Comparison of ENCODE assay signal across 8 mouse cellular contexts in the genomic region with DNA sequence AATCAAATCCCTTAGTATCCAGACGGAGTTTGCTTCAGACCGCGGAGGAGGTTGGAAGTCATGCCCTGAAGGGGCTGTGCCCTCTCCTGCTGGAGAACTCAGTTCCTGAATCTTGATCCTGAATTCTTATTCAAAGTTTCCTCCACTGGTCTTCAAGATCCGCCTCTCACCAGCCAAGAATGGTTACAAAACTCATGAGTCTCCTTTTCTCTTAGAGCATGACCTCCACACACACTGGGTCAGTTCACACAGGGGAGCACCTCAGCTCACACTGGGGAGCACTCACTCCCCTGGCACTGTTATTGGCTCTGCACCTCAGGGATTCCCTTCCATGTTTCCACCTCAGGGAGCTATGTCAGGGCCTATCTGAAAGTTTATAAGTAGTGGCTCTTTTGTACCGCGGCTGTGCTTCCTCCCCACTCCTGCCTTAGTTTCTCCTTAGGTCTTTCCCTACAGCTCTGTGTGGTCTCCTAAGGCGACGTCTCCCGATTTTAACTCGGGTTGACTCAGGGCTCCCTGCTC. TPM values are rescaled to one million over a fixed set of nuclear protein-coding genes. Genes with fewer than 3 reads are reported as not detected.
DNase-seq lines count a peak whose midpoint lies in the region; ATAC-seq and TF ChIP-seq lines count a peak whose summit lies in the region.

No protein-coding gene starts in this region.

- in situ Hi-C loops in CH12.LX (cut with MboI; ENCODE audit: low pct_ligation_motif_present, low pct_unique_long_range_greater_than_20kb, low sequenced_read_pairs) = loop anchor here (10.0 kb wide), 1 partner anchor 130 kb away; no protein-coding TSS in a partner anchor

- H3K4me1 ChIP-seq in CH12.LX (ENCODE audit: control insufficient read depth in 1 of 2, insufficient read depth in 2 of 2) = peaks cover 0 to 21% of the 10 kb centered on the region in 2 experiments; a peak in 2 of 4 replicates
- H3K4me1 ChIP-seq in heart, embryonic 15.5 days (replicated peaks) = peaks cover 46% of the 10 kb centered on the region
- peaks cover 29% of the 10 kb centered on the region for H3K4me1 ChIP-seq in liver, embryonic 16.5 days (ENCODE audit: control insufficient read depth, low read depth, low read length)

- dilution Hi-C loops in CH12.LX (cut with MboI; ENCODE audit: extremely low pct_ligation_motif_present, extremely low pct_unique_long_range_greater_than_20kb, low sequenced_read_pairs) = no loop called here

- no peaks in the 10 kb centered on the region for H3K27me3 ChIP-seq in CH12.LX (replicated peaks)
- H3K27me3 ChIP-seq in heart, embryonic 15.5 days = no peaks in the 10 kb centered on the region
- peaks cover 59% of the 10 kb centered on the region for H3K27me3 ChIP-seq in liver, embryonic 16.5 days (ENCODE audit: control insufficient read depth, insufficient read depth, low read depth, low read length)

- H3K9me3 ChIP-seq in CH12.LX (replicated peaks; ENCODE audit: low read length) = no peaks in the 10 kb centered on the region
- H3K9me3 ChIP-seq in heart, embryonic 15.5 days (replicated peaks) = no peaks in the 10 kb centered on the region
- H3K9me3 ChIP-seq in liver, embryonic 16.5 days (replicated peaks; ENCODE audit: control insufficient read depth, low read length) = no peaks in the 10 kb centered on the region

- peak overlapping the region in 1 of 3 experiments; percentile 63 for H3K4me3 ChIP-seq in CH12.LX (replicated peaks in 1 of 3; ENCODE audit: low read depth in 2 of 3, low read length in 2 of 3, poor library complexity in 1 of 3)
- peak overlapping the region; percentile 77 for H3K4me3 ChIP-seq in heart, embryonic 15.5 days
- peak overlapping the region; percentile 57 for H3K4me3 ChIP-seq in liver, embryonic 16.5 days (ENCODE audit: low read depth, low read length)

- no peak overlapping the region for H3K27ac ChIP-seq in CH12.LX (ENCODE audit: insufficient read depth, low read depth)
- peak overlapping the region; percentile 99 for H3K27ac ChIP-seq in heart, embryonic 15.5 days
- H3K27ac ChIP-seq in liver, embryonic 16.5 days (ENCODE audit: low read length) = peak overlapping the region; percentile 78; the same call in 1 of the 2 replicates

- no peak for DNase-seq in CH12.LX (ENCODE audit: extremely low read depth)
- DNase-seq in ES-CJ7 (ENCODE audit: low read depth, low spot score) = peak; percentile 61
- no peak for DNase-seq in embryo, embryonic 10.5 days (ENCODE audit: low spot score)
- no peak for DNase-seq in retina, embryonic 14.5 days (ENCODE audit: low spot score)
- no peak for DNase-seq in thymus, postnatal 14 days

- H3K36me3 ChIP-seq in CH12.LX (replicated peaks in 1 of 2; ENCODE audit: control insufficient read depth in 1 of 2, insufficient read depth in 1 of 2, low read length in 1 of 2) = peaks cover 0 to 1% of the 10 kb centered on the region in 2 experiments
- no peaks in the 10 kb centered on the region for H3K36me3 ChIP-seq in heart, embryonic 15.5 days
- no peaks in the 10 kb centered on the region for H3K36me3 ChIP-seq in liver, embryonic 16.5 days (ENCODE audit: control insufficient read depth, insufficient read depth)

- no peak for TF ChIP-seq POLR2A in CH12.LX (IDR thresholded peaks at IDR 0.05; ENCODE audit: low read depth, low read length)

- TF ChIP-seq EP300 in CH12.LX (IDR thresholded peaks at IDR 0.05; ENCODE audit: low read length) = no peak

- 30% methylated on average over 10 of the region's 10 CpGs for WGBS in heart, embryonic 15.5 days
- WGBS in liver, embryonic 16.5 days (ENCODE audit: insufficient replicate concordance) = 33% methylated on average over 10 of the region's 10 CpGs

- no peak for TF ChIP-seq CTCF in CH12.LX (conservative IDR thresholded peaks at IDR 0.05 in 1 of 2, IDR thresholded peaks at IDR 0.05 in 1 of 2; ENCODE audit: low read depth in 2 of 2, low read length in 2 of 2)

- H3K4me2 ChIP-seq in CH12.LX (ENCODE audit: insufficient read depth, low read depth, poor library complexity, severe bottlenecking) = peak overlapping the region; percentile 91
- H3K4me2 ChIP-seq in heart, embryonic 15.5 days = peak overlapping the region; percentile 94
- H3K4me2 ChIP-seq in liver, embryonic 16.5 days (ENCODE audit: low read depth, low read length) = peak overlapping the region; percentile 79

- no peak overlapping the region; the same call in 1 of the 2 replicates for H3K9ac ChIP-seq in CH12.LX (ENCODE audit: insufficient read depth, low read depth)
- H3K9ac ChIP-seq in heart, embryonic 15.5 days = peak overlapping the region; percentile 81
- no peak overlapping the region for H3K9ac ChIP-seq in liver, embryonic 16.5 days (ENCODE audit: low read depth, low read length)

- H3K79me2 ChIP-seq in CH12.LX (replicated peaks; ENCODE audit: control insufficient read depth, extremely low read depth, insufficient read depth, poor library complexity, severe bottlenecking) = peaks cover 24% of the 10 kb centered on the region

- no peak for ATAC-seq in heart, embryonic 15.5 days (replicated peaks; ENCODE audit: insufficient number of reproducible peaks, insufficient read depth, low FRiP score, low read depth)
- ATAC-seq in liver, embryonic 16.5 days (ENCODE audit: low read depth) = no peak
- ATAC-seq in monocyte, adult 5-6 weeks (replicated peaks; ENCODE audit: insufficient number of reproducible peaks, low FRiP score, low TSS enrichment, poor library complexity, severe bottlenecking) = no peak

- no peak for TF ChIP-seq RAD21 in CH12.LX (IDR thresholded peaks at IDR 0.05; ENCODE audit: low read depth, low read length)

TF ChIP-seq in CH12.LX, 34 proteins besides CTCF, POLR2A, EP300 and RAD21:
- TF ChIP-seq NRF1 (IDR thresholded peaks at IDR 0.05; ENCODE audit: low read depth, low read length) = no peak
- no peak for TF ChIP-seq HCFC1 (IDR thresholded peaks at IDR 0.05; ENCODE audit: low read depth, low read length)
- no peak for TF ChIP-seq CHD1 (IDR thresholded peaks at IDR 0.05; ENCODE audit: low read depth, low read length)
- TF ChIP-seq ZKSCAN1 (IDR thresholded peaks at IDR 0.05; ENCODE audit: borderline replicate concordance, low read depth, low read length) = no peak
- TF ChIP-seq TCF12 (IDR thresholded peaks at IDR 0.05; ENCODE audit: low read depth, low read length) = no peak
- TF ChIP-seq POLR2AphosphoS2 (IDR thresholded peaks at IDR 0.05; ENCODE audit: low read depth, low read length) = no peak

RNA-seq across cellular contexts. Expression of a gene that starts 0.5 kb away (rescaled TPM):
- total RNA-seq in CH12.LX (2012; rRNA removed) (20.5 and 21.4 TPM in 2 replicates), CH12.LX (2014; rRNA removed) (7.5 and 8.5 TPM in 2 replicates)
- 48.9 and 50.1 TPM in 2 replicates for polyA plus RNA-seq in CH12.LX (2012; ENCODE audit: insufficient read length, low read depth)
- 17.9 and 21.4 TPM in 2 replicates for polyA plus RNA-seq in heart, embryonic 15.5 days (2015; fragmentation: Nextera tagmentation; extraction: Ambion mirVana)
- 10.5 and 14.2 TPM in 2 replicates for polyA plus RNA-seq in liver, embryonic 16.5 days (2015; fragmentation: Nextera tagmentation; extraction: Ambion mirVana)
- total RNA-seq in monocyte, adult 5-6 weeks (2017) = 65.6 to 113 TPM (median 72.3 TPM) in 3 replicates

RNA-seq across cellular contexts. Expression of a gene that starts 3.8 kb away (rescaled TPM):
- total RNA-seq in CH12.LX (2012; rRNA removed) (12.5 and 16.7 TPM in 2 replicates), CH12.LX (2014; rRNA removed) (10.0 and 12.1 TPM in 2 replicates)
- polyA plus RNA-seq in CH12.LX (2012; ENCODE audit: insufficient read length, low read depth) = 14.0 and 15.4 TPM in 2 replicates
- polyA plus RNA-seq in heart, embryonic 15.5 days (2015; fragmentation: Nextera tagmentation; extraction: Ambion mirVana) = 38.7 and 46.2 TPM in 2 replicates
- 20.7 and 21.1 TPM in 2 replicates for polyA plus RNA-seq in liver, embryonic 16.5 days (2015; fragmentation: Nextera tagmentation; extraction: Ambion mirVana)
- 18.1 to 25.9 TPM (median 25.6 TPM) in 3 replicates for total RNA-seq in monocyte, adult 5-6 weeks (2017)

RNA-seq across cellular contexts. Expression of a gene that starts 14.7 kb away (rescaled TPM):
- total RNA-seq in CH12.LX (2012; rRNA removed) (75.3 and 81.0 TPM in 2 replicates), CH12.LX (2014; rRNA removed) (74.8 and 75.0 TPM in 2 replicates)
- 84.4 and 107 TPM in 2 replicates for polyA plus RNA-seq in CH12.LX (2012; ENCODE audit: insufficient read length, low read depth)
- 19.7 and 31.1 TPM in 2 replicates for polyA plus RNA-seq in heart, embryonic 15.5 days (2015; fragmentation: Nextera tagmentation; extraction: Ambion mirVana)
- 29.1 and 29.8 TPM in 2 replicates for polyA plus RNA-seq in liver, embryonic 16.5 days (2015; fragmentation: Nextera tagmentation; extraction: Ambion mirVana)
- 67.7 to 106 TPM (median 105 TPM) in 3 replicates for total RNA-seq in monocyte, adult 5-6 weeks (2017)

RNA-seq across cellular contexts. Expression of a gene that starts 23.6 kb away (rescaled TPM):
- total RNA-seq in CH12.LX (2012; rRNA removed) = 8.2 and 8.5 TPM in 2 replicates
- total RNA-seq in CH12.LX (2014; rRNA removed) = 2.4 and 3.3 TPM in 2 replicates
- polyA plus RNA-seq in CH12.LX (2012; ENCODE audit: insufficient read length, low read depth) = 14.4 and 15.7 TPM in 2 replicates
- polyA plus RNA-seq in heart, embryonic 15.5 days (2015; fragmentation: Nextera tagmentation; extraction: Ambion mirVana) = 12.6 and 17.0 TPM in 2 replicates
- polyA plus RNA-seq in liver, embryonic 16.5 days (2015; fragmentation: Nextera tagmentation; extraction: Ambion mirVana) = 10.0 and 10.3 TPM in 2 replicates
- 10.9 to 26.0 TPM (median 11.1 TPM) in 3 replicates for total RNA-seq in monocyte, adult 5-6 weeks (2017)

RNA-seq across cellular contexts. Expression of a gene that starts 26.8 kb away (rescaled TPM):
- total RNA-seq in CH12.LX (2012; rRNA removed) (1,014 and 1,058 TPM in 2 replicates), CH12.LX (2014; rRNA removed) (1,031 and 1,121 TPM in 2 replicates)
- 962 and 1,053 TPM in 2 replicates for polyA plus RNA-seq in CH12.LX (2012; ENCODE audit: insufficient read length, low read depth)
- polyA plus RNA-seq in heart, embryonic 15.5 days (2015; fragmentation: Nextera tagmentation; extraction: Ambion mirVana) = 567 and 662 TPM in 2 replicates
- polyA plus RNA-seq in liver, embryonic 16.5 days (2015; fragmentation: Nextera tagmentation; extraction: Ambion mirVana) = 328 and 345 TPM in 2 replicates
- total RNA-seq in monocyte, adult 5-6 weeks (2017) = 138 to 179 TPM (median 139 TPM) in 3 replicates
